Mouse (Mus musculus) liver, adult 2 months (tissue): ENCODE data around the gene Nr0b2. TPM values are rescaled to one million over a fixed set of nuclear protein-coding genes. Genes with fewer than 3 reads are reported as not detected.

Experiments used
- DNase-seq: peaks from one replicate; pipeline ENCODE4 v3.0.0-alpha.2; 2011; ENCODE audit warnings: low read depth, low spot score; ENCODE audit errors: extremely low read depth
- H3K27ac ChIP-seq: fragments of 200-500 bp; replicated peaks from 2 replicates; pipeline ENCODE4 v1.5.1; 2012; ENCODE audit warnings: low read depth, mild to moderate bottlenecking, control low read depth, inconsistent platforms, low read length; ENCODE audit not compliant: insufficient read depth
- H3K27me3 ChIP-seq: fragments of 200-500 bp; 2 replicates; pipeline ENCODE4 v1.6.1; 2012; ENCODE audit warnings: mild to moderate bottlenecking, moderate library complexity, low read length, inconsistent platforms; ENCODE audit not compliant: control insufficient read depth, insufficient read depth
- H3K36me3 ChIP-seq: fragments of 200-500 bp; 2 replicates; pipeline ENCODE4 v1.6.1; 2012; ENCODE audit warnings: low read length, inconsistent platforms; ENCODE audit not compliant: control insufficient read depth, insufficient read depth
- H3K4me1 ChIP-seq: fragments of 200-500 bp; 2 replicates; pipeline ENCODE4 v1.6.1; 2011; ENCODE audit warnings: low read length; ENCODE audit not compliant: control insufficient read depth, insufficient read depth
- H3K4me3 ChIP-seq: fragments of 200-500 bp; 2 replicates; pipeline ENCODE4 v1.5.1; 2011; ENCODE audit warnings: low read depth, mild to moderate bottlenecking, control low read depth, low read length, moderate library complexity; ENCODE audit not compliant: insufficient read depth
- H3K79me2 ChIP-seq: fragments of 200-500 bp; 2 replicates; pipeline ENCODE4 v1.6.1; 2012; ENCODE audit warnings: inconsistent platforms, mild to moderate bottlenecking, low read length, moderate library complexity; ENCODE audit not compliant: control insufficient read depth, insufficient read depth
- H3K9ac ChIP-seq: fragments of 200-500 bp; 2 replicates; pipeline ENCODE4 v1.6.1; 2012; ENCODE audit warnings: low read depth, mild to moderate bottlenecking, control low read depth, inconsistent platforms, low read length
- CTCF ChIP-seq: fragments of 200-500 bp; IDR thresholded peaks from 2 replicates; pipeline ENCODE4 v1.5.1; 2011; ENCODE audit warnings: low read depth, low read length, control low read depth
- POLR2A ChIP-seq: fragments of 200-500 bp; IDR thresholded peaks from 2 replicates; pipeline ENCODE4 v1.6.1; 2011; ENCODE audit warnings: low read length, control low read depth; ENCODE audit not compliant: insufficient read depth; ENCODE audit errors: extremely low read depth
- WGBS: fragments of 180-500 bp; shearing (Covaris S2); methylation state at CpG from one replicate; pipeline ENCODE4 v1.1.7; 2018; 5-methylcytosine and 5-hydroxymethylcytosine counted together
- polyA plus RNA-seq: library from polyadenylated mRNA; depleted of rRNA; stranded (reverse); fragments of >200 nt; gene quantifications from 2 replicates; pipeline ENCODE4 v1.2.3, GENCODE M21; 2012; rRNA removed
- total RNA-seq: library from RNA; depleted of rRNA; stranded (reverse); fragments of >200 nt; gene quantifications from 2 replicates; pipeline ENCODE4 v1.2.3, GENCODE M21; 2014; rRNA removed

The Nr0b2 gene
- total and polyA plus RNA-seq, 2 experiments, result 25.7 to 300 TPM

DNA sequence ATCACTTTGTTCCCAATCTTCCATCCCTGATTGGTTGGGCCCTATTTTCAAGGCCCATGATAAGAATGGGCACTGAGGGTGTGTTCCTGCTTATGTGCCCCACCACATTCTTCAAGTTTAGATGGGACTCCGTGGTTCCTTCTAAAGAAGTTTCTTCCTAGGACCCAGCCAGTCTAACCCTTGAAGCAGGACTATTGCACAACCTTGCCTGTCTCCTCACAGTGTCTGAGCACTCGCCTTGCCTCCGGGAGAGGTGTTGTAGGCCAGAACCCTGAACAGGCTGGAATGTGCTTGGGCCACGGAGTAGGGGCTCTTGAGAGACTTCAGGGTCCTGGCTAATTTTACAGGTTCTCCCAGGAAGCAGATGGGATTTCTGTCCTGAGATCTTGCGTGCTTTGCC is 49.9 kb downstream of the Nr0b2 start:
- 86% methylated on average over 5 of the region's 5 CpGs for WGBS
- no peaks in the 10 kb centered on the region for H3K27me3 ChIP-seq
- H3K4me1 ChIP-seq, result peaks cover 2% of the 10 kb centered on the region; the same call in 1 of the 2 replicates
- TF ChIP-seq CTCF, result no peak
- TF ChIP-seq POLR2A, result no peak
- no peak overlapping the region for H3K4me3 ChIP-seq
- no peak for DNase-seq
- H3K79me2 ChIP-seq, result no peaks in the 10 kb centered on the region
- no peak overlapping the region for H3K9ac ChIP-seq
- no peak overlapping the region for H3K27ac ChIP-seq
- peaks cover 1% of the 10 kb centered on the region; the same call in 1 of the 2 replicates for H3K36me3 ChIP-seq

DNA sequence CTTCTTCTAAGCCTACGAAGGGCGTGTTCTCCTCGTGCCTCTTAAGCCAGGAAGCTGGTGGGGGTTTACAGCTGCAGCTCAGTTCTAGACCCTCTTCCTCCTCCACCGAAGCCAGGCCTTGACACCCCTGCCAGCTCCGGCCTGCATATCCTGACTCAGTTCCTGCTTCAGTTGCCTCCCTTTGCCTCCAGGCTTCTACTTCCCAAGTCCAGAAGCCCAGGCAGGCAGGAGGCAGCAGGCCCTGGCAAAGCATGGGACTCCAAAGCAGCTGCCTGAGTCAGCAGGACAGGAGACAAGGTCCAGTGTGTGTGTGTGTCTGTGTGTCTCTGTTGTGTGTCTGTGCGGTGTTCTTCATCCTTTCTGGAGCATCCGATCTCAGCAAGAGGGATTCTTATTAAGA is 51.0 kb downstream of the Nr0b2 start:
- Histone ChIP-seq H3K4me1 (peaks cover 2% of the 10 kb centered on the region; the same call in 1 of the 2 replicates), H3K4me3 (no peak overlapping the region), H3K79me2 (no peaks in the 10 kb centered on the region), H3K27me3 (no peaks in the 10 kb centered on the region), H3K9ac (no peak overlapping the region), H3K36me3 (peaks cover 1% of the 10 kb centered on the region; the same call in 1 of the 2 replicates), H3K27ac (no peak overlapping the region)
- WGBS, result 83% methylated on average over 7 of the region's 7 CpGs
- DNase-seq, result no peak
- TF ChIP-seq CTCF (no peak), POLR2A (no peak)

DNA sequence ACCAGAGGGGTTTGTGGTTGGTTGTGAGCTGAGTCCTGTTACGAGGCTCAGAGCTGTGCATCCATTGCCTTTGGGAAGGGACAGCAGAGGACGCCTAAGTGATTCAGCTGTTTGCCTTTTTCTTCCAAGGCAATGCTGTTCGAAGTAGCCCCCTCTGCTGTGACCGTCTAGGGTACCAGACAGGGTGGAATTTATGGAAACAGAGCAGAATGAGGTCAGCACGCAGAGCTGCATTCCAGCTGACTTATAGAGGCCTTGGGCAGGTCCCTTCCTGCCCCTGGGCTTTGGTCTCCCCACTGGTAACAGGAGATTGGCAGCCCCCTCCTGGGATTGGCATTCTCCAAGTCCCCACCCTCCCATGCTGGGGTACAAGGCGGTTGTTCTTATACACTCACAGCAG is 51.7 kb downstream of the Nr0b2 start:
- H3K36me3 ChIP-seq, result peaks cover 1% of the 10 kb centered on the region; the same call in 1 of the 2 replicates
- H3K4me1 ChIP-seq, result peaks cover 2% of the 10 kb centered on the region; the same call in 1 of the 2 replicates
- H3K4me3 ChIP-seq, result no peak overlapping the region
- TF ChIP-seq CTCF (no peak), POLR2A (no peak)
- no peaks in the 10 kb centered on the region for H3K79me2 ChIP-seq
- H3K27me3 ChIP-seq, result no peaks in the 10 kb centered on the region
- no peak overlapping the region for H3K27ac ChIP-seq
- H3K9ac ChIP-seq, result no peak overlapping the region
- WGBS, result 87% methylated on average over 6 of the region's 6 CpGs
- DNase-seq, result no peak

DNA sequence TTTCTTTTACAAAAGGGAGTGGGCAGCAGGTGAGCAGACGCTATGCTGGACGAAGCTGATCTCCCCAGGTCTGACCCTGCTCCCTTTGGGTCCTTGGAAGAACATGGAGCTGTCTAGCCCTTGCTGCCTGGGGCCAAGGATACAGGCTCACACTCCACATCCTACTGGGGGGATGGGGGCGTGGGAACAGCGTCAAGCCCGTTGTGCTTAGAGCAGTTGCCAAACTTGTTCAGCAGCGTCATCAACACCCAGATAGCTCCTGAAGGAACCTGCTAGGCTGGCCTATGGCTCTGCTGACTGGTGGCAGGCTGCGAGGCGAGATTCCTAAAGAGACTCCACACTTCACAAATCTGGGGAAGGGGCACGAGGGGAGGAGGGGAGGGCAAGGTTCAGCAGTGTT is 52.2 kb downstream of the Nr0b2 start:
- DNase-seq, result no peak
- Histone ChIP-seq H3K79me2 (no peaks in the 10 kb centered on the region), H3K4me1 (peaks cover 2% of the 10 kb centered on the region; the same call in 1 of the 2 replicates), H3K9ac (no peak overlapping the region), H3K36me3 (peaks cover 1% of the 10 kb centered on the region; the same call in 1 of the 2 replicates), H3K4me3 (no peak overlapping the region), H3K27me3 (no peaks in the 10 kb centered on the region), H3K27ac (no peak overlapping the region)
- TF ChIP-seq CTCF (no peak), POLR2A (no peak)
- WGBS, result 85% methylated on average over 9 of the region's 9 CpGs

Other genes starting within 250 kb of the Nr0b2 start
- 20.6 and 35.5 TPM in 2 replicates for gene Wdtc1, start 199.9 kb upstream of the Nr0b2 start, total RNA-seq
- gene Wdtc1, start 199.9 kb upstream of the Nr0b2 start, polyA plus RNA-seq, result 83.3 and 105 TPM in 2 replicates
- gene Slc9a1, start 183.7 kb upstream of the Nr0b2 start, total RNA-seq, result 1.5 and 2.9 TPM in 2 replicates
- gene Slc9a1, start 183.7 kb upstream of the Nr0b2 start, polyA plus RNA-seq, result 5.6 and 9.2 TPM in 2 replicates
- 0.07 and 0.09 TPM in 2 replicates for gene Tent5b, start 73.2 kb upstream of the Nr0b2 start, total RNA-seq
- 0.06 and 0.16 TPM in 2 replicates for gene Tent5b, start 73.2 kb upstream of the Nr0b2 start, polyA plus RNA-seq
- gene Trnp1, start 54.8 kb upstream of the Nr0b2 start, total RNA-seq, result not detected in 2 replicates
- gene Trnp1, start 54.8 kb upstream of the Nr0b2 start, polyA plus RNA-seq, result 0.05 and 0.10 TPM in 2 replicates
- 1.7 and 2.5 TPM in 2 replicates for gene Kdf1, start 34.4 kb upstream of the Nr0b2 start, total RNA-seq
- gene Kdf1, start 34.4 kb upstream of the Nr0b2 start, polyA plus RNA-seq, result 6.9 and 7.4 TPM in 2 replicates
- gene Nudc, start 7.4 kb upstream of the Nr0b2 start, total RNA-seq, result 48.1 and 50.6 TPM in 2 replicates
- gene Nudc, start 7.4 kb upstream of the Nr0b2 start, polyA plus RNA-seq, result 44.3 and 48.7 TPM in 2 replicates
- 3.8 and 4.3 TPM in 2 replicates for gene Gpatch3, start 21.4 kb downstream of the Nr0b2 start, total RNA-seq
- gene Gpatch3, start 21.4 kb downstream of the Nr0b2 start, polyA plus RNA-seq, result 3.8 and 4.2 TPM in 2 replicates
- 8.9 and 10.1 TPM in 2 replicates for gene Gpn2, start 31.0 kb downstream of the Nr0b2 start, total RNA-seq
- 35.0 and 38.2 TPM in 2 replicates for gene Gpn2, start 31.0 kb downstream of the Nr0b2 start, polyA plus RNA-seq
- gene Sfn, start 48.8 kb downstream of the Nr0b2 start, total RNA-seq, result 0.55 and 0.81 TPM in 2 replicates
- gene Sfn, start 48.8 kb downstream of the Nr0b2 start, polyA plus RNA-seq, result 0.54 and 0.77 TPM in 2 replicates
- 8.9 and 15.5 TPM in 2 replicates for gene Zdhhc18, start 96.8 kb downstream of the Nr0b2 start, total RNA-seq
- gene Zdhhc18, start 96.8 kb downstream of the Nr0b2 start, polyA plus RNA-seq, result 18.5 and 21.3 TPM in 2 replicates
- gene Pigv, start 119.3 kb downstream of the Nr0b2 start, total RNA-seq, result 5.9 and 6.4 TPM in 2 replicates
- 5.9 and 7.5 TPM in 2 replicates for gene Pigv, start 119.3 kb downstream of the Nr0b2 start, polyA plus RNA-seq
- gene Arid1a, start 203.4 kb downstream of the Nr0b2 start, total RNA-seq, result 5.9 and 8.5 TPM in 2 replicates
- gene Arid1a, start 203.4 kb downstream of the Nr0b2 start, polyA plus RNA-seq, result 21.9 and 25.2 TPM in 2 replicates